Mouse (Mus musculus) E14TG2a.4 (cell line): ENCODE measurements around the gene Krt2.

ENCODE experiments used
- CTCF ChIP-seq: conservative IDR thresholded peaks from 2 replicates; pipeline ENCODE4 v1.5.1; 2014; ENCODE audit warnings: low read length
- POU5F1 ChIP-seq: IDR thresholded peaks from 2 replicates; pipeline ENCODE4 v1.6.1; 2014; ENCODE audit warnings: low read length, borderline replicate concordance

GRCm38 (mm10) chr15:101845971-101846403 is 28.0 kb upstream of the Krt2 start:
- TF ChIP-seq CTCF (no peak), POU5F1 (no peak)
